Mouse (Mus musculus) stomach, postnatal 0 days (tissue): ENCODE measurements at regions not wholly inside any gene's neighbourhood (a gene's known extent, or its start where the extent isn't known, plus 50 kb on each side); places are given as distances from the start of the nearest gene placed in this dataset.

Experiments
- CTCF ChIP-seq: IDR thresholded peaks from 2 replicates; pipeline ENCODE4 v1.5.1; 2016; ENCODE audit warnings: antibody characterized with exemption, low read depth, mild to moderate bottlenecking, moderate library complexity
- EP300 ChIP-seq: optimal IDR thresholded peaks from 2 replicates; pipeline ENCODE3; 2016; ENCODE audit warnings: antibody characterized with exemption

DNA sequence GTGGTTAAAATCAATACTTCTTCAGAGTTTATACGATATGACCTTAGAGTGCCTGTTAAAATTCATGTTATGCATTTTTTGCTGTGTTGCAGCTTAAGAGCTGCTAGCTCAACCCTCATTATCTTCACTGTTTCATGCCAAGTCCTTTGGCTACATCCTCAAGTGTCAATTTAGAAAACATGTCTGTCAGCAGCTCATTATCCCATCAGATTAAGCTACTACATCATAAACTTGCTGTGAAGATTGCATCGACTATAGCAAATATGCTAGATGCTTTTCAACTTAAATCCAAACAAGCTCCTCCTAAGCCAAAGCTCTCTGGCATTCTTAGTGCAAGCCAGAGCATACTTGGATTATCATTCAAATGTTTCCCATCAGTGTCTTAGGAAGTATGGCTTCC is 811.1 kb downstream of the Rfpl4b start:
- no peak for TF ChIP-seq CTCF
- TF ChIP-seq EP300 = no peak
